Mouse (Mus musculus) embryonic facial prominence, embryonic 14.5 days (tissue): ENCODE data around the gene Atox1. TPM values are rescaled to one million over a fixed set of nuclear protein-coding genes. Genes with fewer than 3 reads are reported as not detected.

ENCODE experiments used
- ATAC-seq: fragments of 200-750 bp; cut with Nextera tagmentation; 2 replicates; pipeline ENCODE4 v1.8.0; 2017; ENCODE audit warnings: low read depth, moderate number of reproducible peaks, moderate TSS enrichment
- DNase-seq: peaks from one replicate; pipeline ENCODE4 v3.0.0-alpha.2; 2015; ENCODE audit warnings: low spot score
- H3K27ac ChIP-seq: fragments of 300-500 bp; sonication (generic); replicated peaks from 2 replicates; pipeline ENCODE4 v1.5.1; 2014; ENCODE audit warnings: low read depth, mild to moderate bottlenecking, low read length, moderate library complexity
- H3K27me3 ChIP-seq: fragments of 300-500 bp; sonication (generic); replicated peaks from 2 replicates; pipeline ENCODE4 v1.6.1; 2014; ENCODE audit warnings: low read length; ENCODE audit not compliant: control insufficient read depth, insufficient read depth
- H3K36me3 ChIP-seq: fragments of 300-500 bp; sonication (generic); 2 replicates; pipeline ENCODE4 v1.6.1; 2014; ENCODE audit warnings: low read length, mixed read lengths; ENCODE audit not compliant: control insufficient read depth, insufficient read depth
- H3K4me1 ChIP-seq: fragments of 300-500 bp; sonication (generic); 2 replicates; pipeline ENCODE4 v1.6.1; 2014; ENCODE audit warnings: antibody characterized with exemption, low read length; ENCODE audit not compliant: control insufficient read depth, insufficient read depth
- H3K4me2 ChIP-seq: fragments of 300-500 bp; sonication (generic); 2 replicates; pipeline ENCODE4 v1.6.1; 2014; ENCODE audit warnings: low read depth, mild to moderate bottlenecking, low read length, moderate library complexity, mixed read lengths
- H3K4me3 ChIP-seq: fragments of 300-500 bp; sonication (generic); 2 replicates; pipeline ENCODE4 v1.5.1; 2014; ENCODE audit warnings: low read depth, mild to moderate bottlenecking, low read length
- H3K9ac ChIP-seq: fragments of 300-500 bp; sonication (generic); 2 replicates; pipeline ENCODE4 v1.6.1; 2014; ENCODE audit warnings: low read depth, mild to moderate bottlenecking, low read length, moderate library complexity, mixed read lengths
- H3K9me3 ChIP-seq: fragments of 300-500 bp; sonication (generic); 2 replicates; pipeline ENCODE4 v1.6.1; 2016; ENCODE audit warnings: low read length; ENCODE audit not compliant: control insufficient read depth
- WGBS: fragments of 180-500 bp; shearing (Covaris S2); extraction: QIAGEN DNeasy Blood & Tissue Kit; methylation state at CpG from one replicate; pipeline ENCODE4 v1.1.7; 2014; 5-methylcytosine and 5-hydroxymethylcytosine counted together
- polyA plus RNA-seq: library from polyadenylated mRNA; unstranded; fragments of >200 nt; fragmentation: Nextera tagmentation; extraction: Ambion mirVana; gene quantifications from 2 replicates; pipeline ENCODE4 v1.2.1, GENCODE M21; 2014

The Atox1 gene
- polyA plus RNA-seq = 409 and 416 TPM in 2 replicates

- H3K27ac ChIP-seq = peak within 1 kb of the TSS; percentile 75
- H3K4me1 ChIP-seq = peaks cover 9% of the 10 kb centered on the region
- H3K36me3 ChIP-seq = no peaks in the 10 kb centered on the region
- H3K9me3 ChIP-seq = no peaks in the 10 kb centered on the region
- no peaks in the 10 kb centered on the region for H3K27me3 ChIP-seq
- WGBS = under 1% methylated on average over 19 of the region's 36 CpGs
- peak within 1 kb of the TSS; percentile 73 for H3K9ac ChIP-seq
- peak; percentile 98 for DNase-seq
- H3K4me3 ChIP-seq = peak within 1 kb of the TSS; percentile 80
- H3K4me2 ChIP-seq = peak within 1 kb of the TSS; percentile 86
- ATAC-seq = peak; percentile 96
Observed at GRCm38 (mm10) chr11:55461019-55461645, at the start of gene Atox1. Atox1 (minus strand) TSS chr11:55461239.

DNA sequence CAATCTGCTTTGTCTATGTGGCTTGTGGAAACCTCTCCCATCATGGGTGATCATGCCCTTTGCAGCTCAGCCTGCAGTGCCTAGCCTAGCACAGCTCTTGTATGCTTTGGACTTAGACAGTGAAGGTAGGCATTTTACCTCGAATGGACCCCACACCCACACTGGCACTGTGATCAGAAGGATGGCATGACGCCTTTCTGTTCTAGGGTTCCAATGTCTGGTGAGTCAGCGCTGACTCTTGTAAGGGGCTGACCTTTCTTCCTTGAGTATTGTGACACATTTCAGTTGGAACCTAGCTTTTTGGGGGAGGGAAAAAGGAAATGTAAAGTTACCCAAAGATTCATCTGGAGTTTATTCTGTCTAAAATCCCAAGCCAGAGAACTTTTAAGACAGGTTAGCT lies 44.4 kb upstream of the Atox1 start:
- DNase-seq = no peak
- Histone ChIP-seq H3K27me3 (no peaks in the 10 kb centered on the region), H3K4me3 (no peak overlapping the region), H3K9ac (no peak overlapping the region), H3K4me1 (no peaks in the 10 kb centered on the region), H3K9me3 (no peaks in the 10 kb centered on the region), H3K4me2 (no peak overlapping the region), H3K36me3 (peaks cover 20% of the 10 kb centered on the region), H3K27ac (no peak overlapping the region)
- ATAC-seq = no peak
- 87% methylated on average over 3 of the region's 3 CpGs for WGBS

DNA sequence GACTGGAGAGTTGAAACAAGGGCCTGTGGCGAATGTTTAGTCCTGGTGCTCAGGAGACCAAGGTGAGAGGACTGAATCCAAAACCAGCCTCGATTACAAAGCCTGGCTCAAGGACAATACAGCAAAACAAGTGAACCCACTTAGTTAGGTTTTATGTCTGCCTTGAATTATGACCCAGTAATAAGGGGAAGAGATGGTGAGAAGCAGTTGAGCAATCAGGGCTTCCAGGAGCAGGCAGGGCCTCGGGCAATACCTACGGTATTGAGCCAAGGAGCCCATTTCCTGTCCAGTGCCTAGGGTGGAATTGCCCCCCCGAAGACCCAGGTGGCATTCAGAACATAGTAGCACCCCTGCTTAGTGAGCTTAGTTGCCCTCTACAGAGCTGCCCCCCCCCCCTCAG lies 41.8 kb upstream of the Atox1 start:
- DNase-seq (no peak), ATAC-seq (no peak)
- H3K9me3 ChIP-seq = no peaks in the 10 kb centered on the region
- no peaks in the 10 kb centered on the region for H3K4me1 ChIP-seq
- H3K9ac ChIP-seq = no peak overlapping the region
- H3K4me2 ChIP-seq = no peak overlapping the region
- 72% methylated on average over 5 of the region's 5 CpGs for WGBS
- peaks cover 44% of the 10 kb centered on the region for H3K36me3 ChIP-seq
- no peak overlapping the region for H3K4me3 ChIP-seq
- no peak overlapping the region for H3K27ac ChIP-seq
- no peaks in the 10 kb centered on the region for H3K27me3 ChIP-seq

- Histone ChIP-seq H3K4me2 (no peak overlapping the region), H3K4me1 (no peaks in the 10 kb centered on the region), H3K4me3 (no peak overlapping the region), H3K9me3 (no peaks in the 10 kb centered on the region), H3K27ac (no peak overlapping the region), H3K27me3 (no peaks in the 10 kb centered on the region), H3K36me3 (peaks cover 51% of the 10 kb centered on the region), H3K9ac (no peak overlapping the region)
- no peak for ATAC-seq
- WGBS = 77% methylated on average over 8 of the region's 8 CpGs
- no peak for DNase-seq
Observed at GRCm38 (mm10) chr11:55501955-55502531, 41.0 kb upstream of the Atox1 start.

DNA sequence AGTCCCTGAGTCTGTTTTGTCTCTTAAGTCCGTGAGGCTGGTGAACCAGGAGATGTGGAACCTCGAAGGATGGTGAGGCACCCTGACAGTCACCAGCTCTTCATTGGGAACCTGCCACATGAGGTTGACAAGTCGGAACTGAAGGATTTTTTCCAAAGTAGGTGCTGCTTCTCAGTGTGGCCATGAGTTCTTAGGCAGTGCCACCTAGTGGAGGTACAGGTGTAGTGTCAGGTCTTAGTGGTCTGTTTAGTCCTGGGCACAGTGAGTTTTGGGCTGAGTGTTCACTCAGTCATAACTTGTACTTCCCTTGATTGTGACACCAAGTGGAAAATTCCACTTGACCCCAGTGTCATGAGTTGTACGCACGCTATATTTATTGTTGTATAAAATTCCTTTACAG lies 36.8 kb upstream of the Atox1 start:
- H3K4me2 ChIP-seq = no peak overlapping the region
- DNase-seq = peak; percentile 67
- H3K4me1 ChIP-seq = no peaks in the 10 kb centered on the region
- H3K27me3 ChIP-seq = no peaks in the 10 kb centered on the region
- H3K4me3 ChIP-seq = no peak overlapping the region
- no peak overlapping the region for H3K9ac ChIP-seq
- ATAC-seq = 0 out of 2 replicates have a peak, but pooled peaks have one; percentile 55
- 69% methylated on average over 5 of the region's 5 CpGs for WGBS
- H3K27ac ChIP-seq = no peak overlapping the region
- no peaks in the 10 kb centered on the region for H3K9me3 ChIP-seq
- peaks cover 87% of the 10 kb centered on the region for H3K36me3 ChIP-seq

- Histone ChIP-seq H3K4me1 (no peaks in the 10 kb centered on the region), H3K27me3 (no peaks in the 10 kb centered on the region), H3K9me3 (no peaks in the 10 kb centered on the region), H3K4me2 (no peak overlapping the region), H3K36me3 (peaks cover 94% of the 10 kb centered on the region), H3K4me3 (no peak overlapping the region), H3K9ac (no peak overlapping the region), H3K27ac (no peak overlapping the region)
- DNase-seq (no peak), ATAC-seq (no peak)
- 90% methylated on average over 6 of the region's 6 CpGs for WGBS
Observed at GRCm38 (mm10) chr11:55496158-55496557, 35.1 kb upstream of the Atox1 start.

DNA sequence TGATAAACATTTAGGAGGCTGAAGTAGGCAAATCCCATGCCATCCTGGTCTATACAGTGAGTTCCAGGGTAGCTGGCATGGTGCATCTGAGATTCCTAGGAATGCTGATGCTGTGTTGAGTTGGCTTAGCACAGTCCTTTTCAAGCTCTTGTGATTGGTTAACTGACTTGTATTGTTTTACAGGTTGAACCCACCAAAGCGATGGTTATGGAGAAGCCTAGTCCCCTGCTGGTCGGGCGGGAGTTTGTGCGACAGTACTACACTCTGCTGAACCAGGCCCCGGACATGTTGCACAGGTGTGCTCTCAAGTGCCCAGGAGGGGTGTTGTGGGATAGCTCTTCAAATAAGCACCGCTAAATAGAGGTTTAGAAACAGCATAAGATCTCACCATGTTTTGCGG lies 24.4 kb upstream of the Atox1 start:
- ATAC-seq = no peak
- WGBS = 96% methylated on average over 7 of the region's 7 CpGs
- peaks cover 74% of the 10 kb centered on the region for H3K36me3 ChIP-seq

DNA sequence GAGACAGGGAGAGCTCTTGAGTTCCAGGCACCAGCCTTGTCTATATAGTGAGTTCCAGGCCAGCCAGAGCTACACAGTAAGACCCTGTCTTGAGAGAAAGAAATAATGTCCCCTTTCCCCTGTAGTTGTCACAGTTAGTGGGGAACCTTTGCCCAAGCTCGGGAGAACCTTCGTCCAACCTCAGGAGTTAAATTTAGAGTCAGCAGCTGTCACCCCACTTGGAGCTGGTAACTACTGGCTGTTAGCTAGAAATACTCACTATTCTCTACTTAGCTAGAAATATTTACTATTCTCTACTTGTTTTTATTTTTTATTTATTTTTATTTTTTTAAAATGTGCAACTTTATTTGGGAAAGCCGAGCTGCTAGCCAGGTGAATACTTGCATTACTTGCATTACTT lies 12.2 kb upstream of the Atox1 start:
- H3K4me3 ChIP-seq = no peak overlapping the region
- H3K27ac ChIP-seq = no peak overlapping the region
- no peaks in the 10 kb centered on the region for H3K27me3 ChIP-seq
- DNase-seq (no peak), ATAC-seq (no peak)
- H3K4me1 ChIP-seq = peaks cover 11% of the 10 kb centered on the region
- H3K9ac ChIP-seq = no peak overlapping the region
- 0 out of 2 replicates have a peak overlapping the region, but pooled peaks have one; percentile 7 for H3K4me2 ChIP-seq
- peaks cover 37% of the 10 kb centered on the region for H3K36me3 ChIP-seq
- no peaks in the 10 kb centered on the region for H3K9me3 ChIP-seq
- WGBS = 75% methylated on average over 3 of the region's 3 CpGs

More for the DNA sequence above, 24.4 kb upstream of the Atox1 start:
- Histone ChIP-seq H3K9me3 (no peaks in the 10 kb centered on the region), H3K4me1 (no peaks in the 10 kb centered on the region), H3K9ac (no peak overlapping the region), H3K27me3 (no peaks in the 10 kb centered on the region), H3K27ac (no peak overlapping the region), H3K4me2 (no peak overlapping the region), H3K4me3 (no peak overlapping the region)
- DNase-seq = no peak

- H3K4me2 ChIP-seq = peak overlapping the region; percentile 68
- DNase-seq (no peak), ATAC-seq (no peak)
- peak overlapping the region; percentile 99 for H3K4me3 ChIP-seq
- H3K27me3 ChIP-seq = no peaks in the 10 kb centered on the region
- no peak overlapping the region for H3K27ac ChIP-seq
- peaks cover 14% of the 10 kb centered on the region for H3K4me1 ChIP-seq
- no peak overlapping the region for H3K9ac ChIP-seq
- H3K36me3 ChIP-seq = peaks cover 30% of the 10 kb centered on the region
- no peaks in the 10 kb centered on the region for H3K9me3 ChIP-seq
- WGBS = 88% methylated on average over 7 of the region's 7 CpGs
Observed at GRCm38 (mm10) chr11:55471467-55471866, 10.4 kb upstream of the Atox1 start.
